Mouse (Mus musculus) small intestine, adult 2 months (tissue): ENCODE measurements around the gene Alk. TPM values are rescaled to one million over a fixed set of nuclear protein-coding genes. Genes with fewer than 3 reads are reported as not detected.

Source experiments
- H3K27ac ChIP-seq: fragments of 200-500 bp; 2 replicates; pipeline ENCODE4 v1.5.1; 2012; ENCODE audit warnings: low read depth, low read length, control low read depth, inconsistent platforms; ENCODE audit not compliant: insufficient read depth
- H3K27me3 ChIP-seq: fragments of 200-500 bp; 2 replicates; pipeline ENCODE4 v1.6.1; 2012; ENCODE audit warnings: mild to moderate bottlenecking, moderate library complexity, low read length, inconsistent platforms; ENCODE audit not compliant: control insufficient read depth, insufficient read depth
- H3K36me3 ChIP-seq: fragments of 200-500 bp; 2 replicates; pipeline ENCODE4 v1.6.1; 2012; ENCODE audit warnings: mild to moderate bottlenecking, low read length, control low read depth, inconsistent platforms; ENCODE audit not compliant: control insufficient read depth, insufficient read depth
- H3K4me1 ChIP-seq: fragments of 200-500 bp; 2 replicates; pipeline ENCODE4 v1.6.1; 2012; ENCODE audit warnings: low read length, inconsistent platforms, mixed read lengths; ENCODE audit not compliant: control insufficient read depth, insufficient read depth, insufficient read length
- H3K4me3 ChIP-seq: fragments of 200-500 bp; 2 replicates; pipeline ENCODE4 v1.5.1; 2012; ENCODE audit warnings: low read depth, mild to moderate bottlenecking, control low read depth, inconsistent platforms, low read length, moderate library complexity
- CTCF ChIP-seq: fragments of 200-500 bp; IDR thresholded peaks from 2 replicates; pipeline ENCODE4 v1.5.1; 2012; ENCODE audit warnings: low read depth, mild to moderate bottlenecking, control low read depth, inconsistent platforms, low read length, moderate library complexity, mixed read lengths; ENCODE audit not compliant: insufficient replicate concordance, insufficient read length; ENCODE audit errors: extremely low read depth
- POLR2A ChIP-seq: fragments of 200-500 bp; IDR thresholded peaks from 2 replicates; pipeline ENCODE4 v1.6.1; 2012; ENCODE audit warnings: low read depth, mild to moderate bottlenecking, control low read depth, inconsistent platforms, low read length, moderate library complexity
- WGBS: fragments of 180-500 bp; shearing (Covaris S2); methylation state at CpG from one replicate; pipeline ENCODE4 v1.1.7; 2018; 5-methylcytosine and 5-hydroxymethylcytosine counted together
- polyA plus RNA-seq: library from polyadenylated mRNA; depleted of rRNA; stranded (reverse); fragments of >200 nt; gene quantifications from 2 replicates; pipeline ENCODE4 v1.2.3, GENCODE M21; 2012

Gene Alk
- polyA plus RNA-seq, 1 experiment, result 0.09 TPM

- TF ChIP-seq POLR2A, result no peak
- TF ChIP-seq CTCF, result no peak
- Histone ChIP-seq H3K27me3 (no peaks in the 10 kb centered on the region), H3K4me1 (no peaks in the 10 kb centered on the region), H3K36me3 (no peaks in the 10 kb centered on the region), H3K4me3 (no peak overlapping the region), H3K27ac (no peak overlapping the region)
- 86% methylated on average over 6 of the region's 6 CpGs for WGBS
These were observed 311.8 kb downstream of the Alk start for GRCm38 (mm10) chr17:72292444-72293266.

GRCm38 (mm10) chr17:72285961-72286360 lies 318.5 kb downstream of the Alk start:
- H3K36me3 ChIP-seq, result no peaks in the 10 kb centered on the region
- WGBS, result 57% methylated on average over 3 of the region's 3 CpGs
- H3K4me1 ChIP-seq, result no peaks in the 10 kb centered on the region
- TF ChIP-seq POLR2A, result no peak
- TF ChIP-seq CTCF, result no peak
- no peak overlapping the region for H3K27ac ChIP-seq
- H3K4me3 ChIP-seq, result no peak overlapping the region
- H3K27me3 ChIP-seq, result no peaks in the 10 kb centered on the region

- TF ChIP-seq CTCF (no peak), POLR2A (no peak)
- Histone ChIP-seq H3K36me3 (no peaks in the 10 kb centered on the region), H3K4me1 (no peaks in the 10 kb centered on the region), H3K27ac (no peak overlapping the region), H3K27me3 (no peaks in the 10 kb centered on the region), H3K4me3 (no peak overlapping the region)
These were observed 326.1 kb downstream of the Alk start for GRCm38 (mm10) chr17:72278296-72278695.

GRCm38 (mm10) chr17:72276778-72277177 lies 327.6 kb downstream of the Alk start:
- H3K36me3 ChIP-seq, result no peaks in the 10 kb centered on the region
- no peaks in the 10 kb centered on the region for H3K4me1 ChIP-seq
- no peak overlapping the region for H3K27ac ChIP-seq
- no peak overlapping the region for H3K4me3 ChIP-seq
- 63% methylated on average over 6 of the region's 6 CpGs for WGBS
- H3K27me3 ChIP-seq, result no peaks in the 10 kb centered on the region
- no peak for TF ChIP-seq POLR2A
- TF ChIP-seq CTCF, result no peak

GRCm38 (mm10) chr17:72275391-72275904 lies 329.0 kb downstream of the Alk start:
- no peaks in the 10 kb centered on the region for H3K27me3 ChIP-seq
- no peak overlapping the region for H3K27ac ChIP-seq
- H3K4me1 ChIP-seq, result no peaks in the 10 kb centered on the region
- no peak for TF ChIP-seq CTCF
- no peak for TF ChIP-seq POLR2A
- H3K36me3 ChIP-seq, result no peaks in the 10 kb centered on the region
- H3K4me3 ChIP-seq, result no peak overlapping the region
- WGBS, result 70% methylated on average over 8 of the region's 8 CpGs

GRCm38 (mm10) chr17:72274205-72274604 lies 330.2 kb downstream of the Alk start:
- no peak for TF ChIP-seq CTCF
- TF ChIP-seq POLR2A, result no peak
- no peaks in the 10 kb centered on the region for H3K27me3 ChIP-seq
- no peaks in the 10 kb centered on the region for H3K4me1 ChIP-seq
- no peaks in the 10 kb centered on the region for H3K36me3 ChIP-seq
- H3K4me3 ChIP-seq, result no peak overlapping the region
- H3K27ac ChIP-seq, result no peak overlapping the region
- 83% methylated on average over 5 of the region's 5 CpGs for WGBS

- no peak overlapping the region for H3K27ac ChIP-seq
- H3K27me3 ChIP-seq, result no peaks in the 10 kb centered on the region
- H3K4me1 ChIP-seq, result no peaks in the 10 kb centered on the region
- no peaks in the 10 kb centered on the region for H3K36me3 ChIP-seq
- 82% methylated on average over 1 of the region's 1 CpGs for WGBS
- H3K4me3 ChIP-seq, result no peak overlapping the region
- no peak for TF ChIP-seq CTCF
- no peak for TF ChIP-seq POLR2A
These were observed 332.8 kb downstream of the Alk start for GRCm38 (mm10) chr17:72271640-72272039.
